Mouse (Mus musculus) adrenal gland, adult 2 months (tissue): ENCODE measurements around the gene Smc4. TPM values are rescaled to one million over a fixed set of nuclear protein-coding genes. Genes with fewer than 3 reads are reported as not detected.

Experiments used
- microRNA-seq, 2 experiments: library from miRNA; unstranded; fragments of <30 nt; microRNA quantifications; one replicate each; pipeline ENCODE4 v1.2.0; 2021
- polyA plus RNA-seq: library from polyadenylated mRNA; depleted of rRNA; stranded (reverse); fragments of >200 nt; gene quantifications from 2 replicates; pipeline ENCODE4 v1.2.3, GENCODE M21; 2012; rRNA removed
- total RNA-seq, 2 experiments: library from RNA; stranded (reverse); gene quantifications; 2 replicates each; pipeline ENCODE4 v1.2.3; 2021

Gene Smc4
- total and polyA plus RNA-seq, 3 experiments: 6.2 to 26.9 (median 26.1) TPM

Small RNAs within 50 kb of the gene (microRNA-seq; reads per million reads assigned to microRNA genes)
- 1,156 to 1,262 reads per million in 2 experiments for gene Mir15b
- 246 to 304 reads per million in 2 experiments for gene Mir16-2

Other genes with a start within 250 kb of the Smc4 start
- gene 1110032F04Rik, start 135.2 kb upstream of the Smc4 start, total RNA-seq: not detected
- gene 1110032F04Rik, start 135.2 kb upstream of the Smc4 start, polyA plus RNA-seq: 0.31 and 0.37 TPM in 2 replicates
- gene Ift80, start 168 bp upstream of the Smc4 start, total RNA-seq: 10 to 100 TPM; 21.1 to 31.4 TPM
- gene Ift80, start 168 bp upstream of the Smc4 start, polyA plus RNA-seq: 0.64 and 0.88 TPM in 2 replicates
- 1 to 10 TPM; 5.4 to 6.7 TPM for gene Trim59, start 40.0 kb downstream of the Smc4 start, total RNA-seq
- 0.78 and 0.97 TPM in 2 replicates for gene Trim59, start 40.0 kb downstream of the Smc4 start, polyA plus RNA-seq
- 10 to 100 TPM; 49.9 to 71.0 TPM for gene Kpna4, start 122.4 kb downstream of the Smc4 start, total RNA-seq
- 7.2 and 7.7 TPM in 2 replicates for gene Kpna4, start 122.4 kb downstream of the Smc4 start, polyA plus RNA-seq
- not detected for gene Arl14, start 217.7 kb downstream of the Smc4 start, total RNA-seq
- not detected in 2 replicates for gene Arl14, start 217.7 kb downstream of the Smc4 start, polyA plus RNA-seq